Mouse (Mus musculus) heart, embryonic 16.5 days (tissue): ENCODE results near the gene Scaf1. TPM values are rescaled to one million over a fixed set of nuclear protein-coding genes. Genes with fewer than 3 reads are reported as not detected.
"Not testable (repeated sequence)": the region's sequence is repeated elsewhere in the genome, so short reads cannot be mapped to it uniquely, and the experiment has no call there.

ENCODE experiments used
- ATAC-seq: fragments of 200-750 bp; cut with Nextera tagmentation; replicated peaks from 2 replicates; pipeline ENCODE4 v1.8.0; 2017; ENCODE audit warnings: moderate number of reproducible peaks; ENCODE audit not compliant: insufficient read depth, low FRiP score; ENCODE audit errors: extremely low read depth
- H3K27ac ChIP-seq: fragments of 300-500 bp; sonication (generic); 2 replicates; pipeline ENCODE4 v1.5.1; 2014; ENCODE audit warnings: mild to moderate bottlenecking, low read length, control low read depth, moderate library complexity
- H3K27me3 ChIP-seq: fragments of 300-500 bp; sonication (generic); 2 replicates; pipeline ENCODE4 v1.6.1; 2014; ENCODE audit warnings: low read length, mixed read lengths; ENCODE audit not compliant: control insufficient read depth, insufficient read depth
- H3K36me3 ChIP-seq: fragments of 300-500 bp; sonication (generic); 2 replicates; pipeline ENCODE4 v1.6.1; 2014; ENCODE audit not compliant: control insufficient read depth, insufficient read depth
- H3K4me1 ChIP-seq: fragments of 300-500 bp; sonication (generic); 2 replicates; pipeline ENCODE4 v1.6.1; 2014; ENCODE audit warnings: low read length, mixed read lengths; ENCODE audit not compliant: control insufficient read depth, insufficient read depth
- H3K4me2 ChIP-seq: fragments of 300-500 bp; sonication (generic); 2 replicates; pipeline ENCODE4 v1.6.1; 2014; ENCODE audit warnings: low read depth, mild to moderate bottlenecking, control low read depth, low read length
- H3K4me3 ChIP-seq: fragments of 300-500 bp; sonication (generic); 2 replicates; pipeline ENCODE4 v1.5.1; 2014; ENCODE audit warnings: mild to moderate bottlenecking, control low read depth, low read length
- H3K9ac ChIP-seq: fragments of 300-500 bp; sonication (generic); 2 replicates; pipeline ENCODE4 v1.6.1; 2014; ENCODE audit warnings: low read length, control low read depth
- H3K9me3 ChIP-seq: fragments of 300-500 bp; sonication (generic); replicated peaks from 2 replicates; pipeline ENCODE4 v1.6.1; 2016; ENCODE audit warnings: low read length; ENCODE audit not compliant: control insufficient read depth
- WGBS: fragments of 180-500 bp; shearing (Covaris S2); extraction: QIAGEN DNeasy Blood & Tissue Kit; methylation state at CpG from one replicate; pipeline ENCODE4 v1.1.7; 2014; 5-methylcytosine and 5-hydroxymethylcytosine counted together
- polyA plus RNA-seq: library from polyadenylated mRNA; unstranded; fragments of >200 nt; fragmentation: Nextera tagmentation; extraction: Ambion mirVana; gene quantifications from 2 replicates; pipeline ENCODE4 v1.2.1, GENCODE M21; 2015

Scaf1 gene
- polyA plus RNA-seq, 1 experiment from 2014 or later = 22.7 TPM

GRCm38 (mm10) chr7:45030857-45031256 lies 14.7 kb upstream of the Scaf1 start:
- Histone ChIP-seq H3K4me3 (no peak overlapping the region), H3K9ac (no peak overlapping the region), H3K4me1 (no peaks in the 10 kb centered on the region), H3K27ac (no peak overlapping the region), H3K4me2 (no peak overlapping the region), H3K9me3 (no peaks in the 10 kb centered on the region), H3K36me3 (peaks cover 73% of the 10 kb centered on the region), H3K27me3 (no peaks in the 10 kb centered on the region)
- no peak for ATAC-seq
- 95% methylated on average over 8 of the region's 8 CpGs for WGBS

- H3K9me3 ChIP-seq = no peaks in the 10 kb centered on the region
- H3K4me3 ChIP-seq = no peak overlapping the region
- no peaks in the 10 kb centered on the region for H3K27me3 ChIP-seq
- H3K4me1 ChIP-seq = no peaks in the 10 kb centered on the region
- no peak overlapping the region for H3K4me2 ChIP-seq
- WGBS = 85% methylated on average over 6 of the region's 6 CpGs
- no peak overlapping the region for H3K27ac ChIP-seq
- H3K36me3 ChIP-seq = peaks cover 66% of the 10 kb centered on the region
- H3K9ac ChIP-seq = no peak overlapping the region
- ATAC-seq = no peak
Measured at GRCm38 (mm10) chr7:45029995-45030394, 13.8 kb upstream of the Scaf1 start.

- no peak overlapping the region for H3K9ac ChIP-seq
- no peak for ATAC-seq
- no peak overlapping the region for H3K4me2 ChIP-seq
- no peaks in the 10 kb centered on the region for H3K9me3 ChIP-seq
- 87% methylated on average over 11 of the region's 11 CpGs for WGBS
- H3K36me3 ChIP-seq = peaks cover 50% of the 10 kb centered on the region
- no peak overlapping the region for H3K27ac ChIP-seq
- H3K4me1 ChIP-seq = no peaks in the 10 kb centered on the region
- H3K27me3 ChIP-seq = no peaks in the 10 kb centered on the region
- H3K4me3 ChIP-seq = no peak overlapping the region
Measured at GRCm38 (mm10) chr7:45028351-45028750, 12.2 kb upstream of the Scaf1 start.

- Histone ChIP-seq H3K4me2 (no peak overlapping the region), H3K9me3 (no peaks in the 10 kb centered on the region), H3K27ac (no peak overlapping the region), H3K36me3 (peaks cover 46% of the 10 kb centered on the region), H3K27me3 (no peaks in the 10 kb centered on the region), H3K4me3 (no peak overlapping the region), H3K4me1 (no peaks in the 10 kb centered on the region), H3K9ac (no peak overlapping the region)
- ATAC-seq = no peak
- 89% methylated on average over 9 of the region's 9 CpGs for WGBS
Measured at GRCm38 (mm10) chr7:45027761-45028160, 11.6 kb upstream of the Scaf1 start.

GRCm38 (mm10) chr7:45026256-45026655 lies 10.1 kb upstream of the Scaf1 start:
- H3K27ac ChIP-seq = no peak overlapping the region
- H3K27me3 ChIP-seq = no peaks in the 10 kb centered on the region
- H3K4me3 ChIP-seq = no peak overlapping the region
- H3K4me1 ChIP-seq = no peaks in the 10 kb centered on the region
- peaks cover 38% of the 10 kb centered on the region for H3K36me3 ChIP-seq
- H3K4me2 ChIP-seq = no peak overlapping the region
- H3K9me3 ChIP-seq = no peaks in the 10 kb centered on the region
- no peak for ATAC-seq
- H3K9ac ChIP-seq = no peak overlapping the region
- WGBS = 68% methylated on average over 2 of the region's 2 CpGs

- no peaks in the 10 kb centered on the region for H3K27me3 ChIP-seq
- H3K4me1 ChIP-seq = no peaks in the 10 kb centered on the region
- ATAC-seq = no peak
- no peaks in the 10 kb centered on the region for H3K9me3 ChIP-seq
- H3K4me2 ChIP-seq = no peak overlapping the region
- peaks cover 34% of the 10 kb centered on the region for H3K36me3 ChIP-seq
- no peak overlapping the region for H3K9ac ChIP-seq
- 71% methylated on average over 8 of the region's 8 CpGs for WGBS
- H3K27ac ChIP-seq = no peak overlapping the region
- no peak overlapping the region for H3K4me3 ChIP-seq
Measured at GRCm38 (mm10) chr7:45025601-45026220, 9.5 kb upstream of the Scaf1 start.

GRCm38 (mm10) chr7:45024281-45025248 lies 8.4 kb upstream of the Scaf1 start:
- WGBS = 86% methylated on average over 15 of the region's 15 CpGs
- Histone ChIP-seq H3K4me1 (no peaks in the 10 kb centered on the region), H3K27ac (no peak overlapping the region)

GRCm38 (mm10) chr7:45023711-45024110 lies 7.5 kb upstream of the Scaf1 start:
- 68% methylated on average over 5 of the region's 5 CpGs for WGBS
- peaks cover 22% of the 10 kb centered on the region for H3K36me3 ChIP-seq

More at GRCm38 (mm10) chr7:45024281-45025248, 8.4 kb upstream of the Scaf1 start:
- peaks cover 26% of the 10 kb centered on the region for H3K36me3 ChIP-seq
- H3K9ac ChIP-seq = no peak overlapping the region
- no peak overlapping the region for H3K4me2 ChIP-seq
- H3K9me3 ChIP-seq = no peaks in the 10 kb centered on the region
- H3K27me3 ChIP-seq = no peaks in the 10 kb centered on the region
- H3K4me3 ChIP-seq = no peak overlapping the region
- ATAC-seq = no peak

GRCm38 (mm10) chr7:45020225-45020624 lies 4.1 kb upstream of the Scaf1 start:
- Histone ChIP-seq H3K4me3 (no peak overlapping the region), H3K4me1 (peaks cover 11% of the 10 kb centered on the region), H3K4me2 (no peak overlapping the region), H3K27me3 (no peaks in the 10 kb centered on the region), H3K27ac (no peak overlapping the region), H3K9ac (no peak overlapping the region), H3K9me3 (no peaks in the 10 kb centered on the region), H3K36me3 (peaks cover 4% of the 10 kb centered on the region)
- no peak for ATAC-seq
- 63% methylated on average over 9 of the region's 9 CpGs for WGBS

More at GRCm38 (mm10) chr7:45023711-45024110, 7.5 kb upstream of the Scaf1 start:
- H3K27me3 ChIP-seq, H3K4me1 ChIP-seq, H3K4me3 ChIP-seq, H3K9ac ChIP-seq, H3K27ac ChIP-seq, ATAC-seq, H3K4me2 ChIP-seq, H3K9me3 ChIP-seq: not testable (repeated sequence)
